Mouse (Mus musculus) heart, embryonic 12.5 days (tissue): ENCODE data around the gene Chrm3. TPM values are rescaled to one million over a fixed set of nuclear protein-coding genes. Genes with fewer than 3 reads are reported as not detected.
A peak's percentile ranks its signal among the peaks of the same experiment; 100 is the strongest.

Experiments used
- ATAC-seq: fragments of 200-750 bp; cut with Nextera tagmentation; 2 replicates; pipeline ENCODE4 v1.8.0; 2017; ENCODE audit warnings: moderate TSS enrichment, moderate library complexity; ENCODE audit not compliant: insufficient number of reproducible peaks, low FRiP score
- H3K27ac ChIP-seq: fragments of 300-500 bp; sonication (generic); 2 replicates; pipeline ENCODE4 v1.5.1; 2016; ENCODE audit warnings: mild to moderate bottlenecking, moderate library complexity; ENCODE audit not compliant: poor library complexity, severe bottlenecking
- H3K27me3 ChIP-seq: fragments of 300-500 bp; sonication (generic); replicated peaks from 2 replicates; pipeline ENCODE4 v1.6.1; 2016; ENCODE audit warnings: mild to moderate bottlenecking, moderate library complexity
- H3K36me3 ChIP-seq: fragments of 300-500 bp; sonication (generic); 2 replicates; pipeline ENCODE4 v1.6.1; 2016; ENCODE audit warnings: mild to moderate bottlenecking, moderate library complexity
- H3K4me1 ChIP-seq: fragments of 300-500 bp; sonication (generic); replicated peaks from 2 replicates; pipeline ENCODE4 v1.6.1; 2016; ENCODE audit warnings: mild to moderate bottlenecking
- H3K4me2 ChIP-seq: fragments of 300-500 bp; sonication (generic); 2 replicates; pipeline ENCODE4 v1.6.1; 2016; ENCODE audit warnings: mild to moderate bottlenecking, moderate library complexity
- H3K4me3 ChIP-seq: fragments of 300-500 bp; sonication (generic); 2 replicates; pipeline ENCODE4 v1.5.1; 2016; ENCODE audit warnings: mild to moderate bottlenecking
- H3K9ac ChIP-seq: fragments of 300-500 bp; sonication (generic); 2 replicates; pipeline ENCODE4 v1.6.1; 2016; ENCODE audit warnings: mild to moderate bottlenecking, moderate library complexity
- H3K9me3 ChIP-seq: fragments of 300-500 bp; sonication (generic); replicated peaks from 2 replicates; pipeline ENCODE4 v1.6.1; 2016; ENCODE audit warnings: mild to moderate bottlenecking, moderate library complexity
- WGBS: fragments of 180-500 bp; shearing (Covaris S2); methylation state at CpG from one replicate; pipeline ENCODE4 v1.1.7; 2016; 5-methylcytosine and 5-hydroxymethylcytosine counted together
- polyA plus RNA-seq: library from polyadenylated mRNA; unstranded; fragments of >200 nt; fragmentation: Nextera tagmentation; extraction: Ambion mirVana; gene quantifications from 2 replicates; pipeline ENCODE4 v1.2.1, GENCODE M21; 2016

The Chrm3 gene
- polyA plus RNA-seq, 1 experiment from 2014 or later: 0.61 TPM

DNA sequence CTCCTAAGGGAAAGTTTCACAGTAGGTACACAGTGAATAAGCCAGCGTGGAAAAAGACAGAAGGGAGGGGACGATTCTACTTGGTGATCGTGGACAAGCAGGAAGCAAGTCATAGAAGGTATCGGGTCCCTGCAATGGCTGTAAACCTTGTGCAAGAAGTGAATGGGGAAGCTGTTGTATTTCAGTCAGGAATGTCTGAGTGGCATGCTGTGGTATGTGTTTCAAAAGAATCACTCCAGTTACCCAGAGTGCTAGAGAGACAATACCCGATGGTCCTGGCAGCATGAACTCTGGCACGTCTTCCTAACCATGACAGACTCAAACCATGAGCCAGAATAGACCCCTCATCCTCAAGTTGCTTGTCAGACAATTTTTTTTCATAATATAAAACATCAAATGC is 375.0 kb downstream of the Chrm3 start:
- H3K36me3 ChIP-seq: no peaks in the 10 kb centered on the region
- 40% methylated on average over 6 of the region's 6 CpGs for WGBS
- no peak overlapping the region for H3K27ac ChIP-seq
- no peak overlapping the region for H3K4me2 ChIP-seq
- H3K4me3 ChIP-seq: no peak overlapping the region
- no peak overlapping the region for H3K9ac ChIP-seq
- no peaks in the 10 kb centered on the region for H3K27me3 ChIP-seq
- H3K9me3 ChIP-seq: no peaks in the 10 kb centered on the region
- ATAC-seq: no peak
- 0 out of 2 replicates have a peak, but pooled peaks cover 6% of the 10 kb centered on the region for H3K4me1 ChIP-seq

DNA sequence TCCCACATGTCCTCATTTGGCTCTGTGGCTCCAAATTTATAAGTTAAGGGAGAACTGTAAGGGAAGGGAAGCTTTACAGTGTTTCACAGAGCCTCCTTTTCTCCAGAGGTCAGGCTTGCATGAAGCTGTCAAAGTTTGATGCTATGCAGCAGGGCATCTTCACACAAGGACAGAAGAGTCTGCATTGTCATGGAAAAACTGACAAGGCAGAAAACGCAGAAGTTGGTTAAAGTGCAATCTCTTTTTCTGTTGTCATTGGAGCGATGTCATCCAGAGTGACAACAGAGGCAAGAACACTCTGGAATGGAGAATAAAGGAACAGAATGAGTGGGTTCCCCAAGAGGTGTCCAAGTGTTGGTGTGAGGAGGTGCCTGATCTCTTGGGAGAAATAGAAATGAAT is 377.4 kb downstream of the Chrm3 start:
- no peak for ATAC-seq
- no peaks in the 10 kb centered on the region for H3K9me3 ChIP-seq
- H3K4me2 ChIP-seq: no peak overlapping the region
- no peaks in the 10 kb centered on the region for H3K36me3 ChIP-seq
- H3K4me1 ChIP-seq: 0 out of 2 replicates have a peak, but pooled peaks cover 6% of the 10 kb centered on the region
- no peak overlapping the region for H3K27ac ChIP-seq
- no peak overlapping the region for H3K4me3 ChIP-seq
- no peak overlapping the region for H3K9ac ChIP-seq
- no peaks in the 10 kb centered on the region for H3K27me3 ChIP-seq
- 52% methylated on average over 2 of the region's 2 CpGs for WGBS

DNA sequence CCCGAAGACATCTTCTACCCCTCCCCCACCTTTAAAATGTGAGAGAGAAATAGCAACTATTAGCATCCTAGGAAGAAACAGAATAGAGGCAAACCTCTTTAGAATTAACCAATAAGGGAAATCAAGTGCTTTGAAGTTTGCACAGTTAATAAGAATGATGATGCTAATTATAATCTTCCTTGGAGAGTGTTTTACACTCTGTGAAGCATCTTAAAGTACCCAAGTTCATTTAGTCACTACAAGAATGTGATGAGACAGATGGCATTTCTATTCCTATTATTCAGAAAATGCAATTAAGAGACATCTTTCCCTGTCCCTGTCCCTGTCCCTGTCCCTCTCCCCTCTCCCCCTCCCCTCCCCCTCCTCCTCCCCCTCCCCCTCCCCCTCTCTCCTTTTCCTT is 382.9 kb downstream of the Chrm3 start:
- H3K4me2 ChIP-seq: no peak overlapping the region
- WGBS: 77% methylated on average over 1 of the region's 1 CpGs
- H3K4me3 ChIP-seq: no peak overlapping the region
- H3K27me3 ChIP-seq: no peaks in the 10 kb centered on the region
- no peak overlapping the region for H3K27ac ChIP-seq
- no peak for ATAC-seq
- no peaks in the 10 kb centered on the region for H3K4me1 ChIP-seq
- no peak overlapping the region for H3K9ac ChIP-seq
- H3K9me3 ChIP-seq: no peaks in the 10 kb centered on the region
- H3K36me3 ChIP-seq: no peaks in the 10 kb centered on the region

DNA sequence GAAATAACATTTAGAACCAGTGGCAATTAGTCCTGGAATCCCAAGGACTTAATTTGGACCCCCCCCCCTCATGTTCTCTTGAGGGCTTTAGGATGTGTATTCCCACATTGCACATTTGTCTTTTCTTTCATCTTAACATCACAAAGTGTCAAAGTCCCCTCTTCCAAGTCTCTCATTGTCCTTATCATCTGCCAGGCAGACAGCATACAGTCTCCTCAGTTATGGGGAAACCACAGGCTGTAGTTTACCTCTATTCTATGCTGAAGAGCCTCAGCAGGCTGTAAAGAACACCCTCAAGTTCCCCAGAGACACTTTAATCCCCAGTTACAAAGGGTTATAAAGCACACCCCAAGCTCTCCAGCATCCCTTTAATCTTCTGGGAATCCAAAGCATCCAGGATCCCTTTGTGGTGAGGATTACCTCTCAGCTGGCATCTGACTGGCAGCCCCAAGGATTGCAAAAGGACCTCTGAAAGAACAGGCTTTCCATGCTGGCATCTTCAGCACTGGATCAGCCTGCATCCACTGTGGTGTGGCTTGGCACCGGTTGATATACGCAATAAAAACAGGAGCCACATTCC is 386.8 kb downstream of the Chrm3 start:
- ATAC-seq: no peak
- WGBS: 59% methylated on average over 2 of the region's 2 CpGs

DNA sequence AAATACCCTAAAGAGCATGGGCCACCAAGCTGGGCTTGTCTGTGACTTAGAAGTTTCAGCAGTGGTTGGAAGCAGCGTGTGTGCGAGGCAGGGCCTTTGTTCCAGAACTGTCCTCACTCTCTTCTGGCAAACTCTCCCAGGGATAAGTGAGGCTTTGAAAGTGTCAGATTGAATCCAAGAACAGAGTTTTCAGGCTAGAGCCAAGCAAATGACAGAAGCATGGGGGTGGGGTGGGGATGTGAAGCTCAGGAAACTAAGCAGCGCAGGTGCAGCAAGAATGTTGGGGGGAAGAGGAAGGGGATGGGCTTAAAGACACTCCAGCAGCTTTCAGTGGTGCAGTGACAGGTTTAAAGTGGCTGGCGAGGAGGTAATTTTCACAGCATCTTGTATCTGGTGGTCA is 388.8 kb downstream of the Chrm3 start:
- H3K4me2 ChIP-seq: no peak overlapping the region
- no peaks in the 10 kb centered on the region for H3K36me3 ChIP-seq
- H3K9ac ChIP-seq: no peak overlapping the region
- no peaks in the 10 kb centered on the region for H3K4me1 ChIP-seq
- 64% methylated on average over 4 of the region's 4 CpGs for WGBS
- no peak overlapping the region for H3K4me3 ChIP-seq
- H3K27me3 ChIP-seq: no peaks in the 10 kb centered on the region
- no peak overlapping the region for H3K27ac ChIP-seq
- no peaks in the 10 kb centered on the region for H3K9me3 ChIP-seq
- no peak for ATAC-seq

More for the DNA sequence above, 386.8 kb downstream of the Chrm3 start:
- Histone ChIP-seq H3K27ac (no peak overlapping the region), H3K36me3 (no peaks in the 10 kb centered on the region), H3K9me3 (no peaks in the 10 kb centered on the region), H3K4me1 (no peaks in the 10 kb centered on the region), H3K4me3 (no peak overlapping the region), H3K4me2 (no peak overlapping the region), H3K27me3 (no peaks in the 10 kb centered on the region), H3K9ac (no peak overlapping the region)

DNA sequence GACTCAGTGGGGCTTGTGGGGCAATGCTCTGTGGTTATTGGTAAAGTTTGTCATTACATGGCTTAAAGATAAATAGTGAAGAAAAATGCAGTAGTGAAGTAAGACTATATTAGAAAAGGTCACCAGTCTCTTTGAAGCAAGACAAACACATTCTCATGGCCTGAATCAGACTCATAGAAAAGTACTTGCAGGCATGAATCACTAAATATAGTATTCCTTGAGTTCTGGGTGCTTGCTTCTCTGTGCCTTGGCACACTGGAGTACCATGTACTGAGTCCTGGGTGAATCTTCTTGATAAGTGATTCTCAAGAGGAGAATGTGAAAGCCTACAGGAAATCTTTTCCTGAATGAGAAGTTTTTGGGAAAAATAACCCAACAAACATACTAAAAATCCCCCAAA is 408.0 kb downstream of the Chrm3 start:
- no peak for ATAC-seq
- H3K4me1 ChIP-seq: no peaks in the 10 kb centered on the region
- no peaks in the 10 kb centered on the region for H3K27me3 ChIP-seq
- H3K36me3 ChIP-seq: no peaks in the 10 kb centered on the region
- no peak overlapping the region for H3K4me2 ChIP-seq
- H3K9me3 ChIP-seq: no peaks in the 10 kb centered on the region
- no peak overlapping the region for H3K9ac ChIP-seq
- H3K27ac ChIP-seq: no peak overlapping the region
- no peak overlapping the region for H3K4me3 ChIP-seq

DNA sequence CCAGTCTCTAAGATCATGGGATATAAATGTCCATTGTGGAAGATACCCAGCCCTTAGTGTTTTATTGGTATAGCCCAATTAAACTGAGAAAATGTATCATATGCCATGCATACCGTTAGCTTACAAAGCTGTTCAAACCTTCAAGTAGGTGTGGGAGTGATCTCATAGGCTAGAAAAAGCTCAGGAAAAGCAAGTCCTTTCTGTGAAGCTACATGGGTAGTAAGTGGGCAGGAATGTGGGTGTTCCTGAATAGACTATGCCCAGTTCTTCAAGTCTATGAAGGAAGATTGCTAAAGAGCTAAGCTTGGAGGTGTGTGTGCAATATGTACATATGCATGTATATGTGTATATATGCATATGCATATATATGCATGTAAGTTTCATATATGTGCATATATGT is 409.3 kb downstream of the Chrm3 start:
- no peak for ATAC-seq

DNA sequence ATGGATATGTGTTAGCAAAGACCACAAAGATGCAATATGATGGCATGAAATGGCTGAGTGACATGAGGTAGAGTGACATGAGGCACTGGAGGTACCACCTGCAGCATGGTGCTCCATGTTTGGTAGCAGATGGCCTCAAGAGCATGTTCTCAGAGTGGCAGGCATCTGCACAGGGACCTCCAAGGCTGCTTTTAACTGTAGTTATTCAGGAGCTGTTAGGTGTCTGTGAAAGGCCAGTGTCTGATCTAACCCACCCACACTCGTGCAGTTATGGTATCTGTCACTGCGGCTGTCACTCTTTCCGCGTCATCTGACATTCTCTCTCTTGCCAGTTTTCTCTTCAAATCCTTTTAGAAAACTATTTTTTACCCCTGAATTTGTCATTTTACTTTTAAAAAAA is 411.6 kb downstream of the Chrm3 start:
- ATAC-seq: no peak
- Histone ChIP-seq H3K36me3 (no peaks in the 10 kb centered on the region), H3K27ac (no peak overlapping the region), H3K4me1 (no peaks in the 10 kb centered on the region), H3K27me3 (no peaks in the 10 kb centered on the region), H3K4me3 (no peak overlapping the region), H3K4me2 (no peak overlapping the region), H3K9me3 (no peaks in the 10 kb centered on the region), H3K9ac (no peak overlapping the region)
- 73% methylated on average over 4 of the region's 4 CpGs for WGBS

More for the DNA sequence above, 409.3 kb downstream of the Chrm3 start:
- Histone ChIP-seq H3K27ac (no peak overlapping the region), H3K4me1 (no peaks in the 10 kb centered on the region), H3K36me3 (no peaks in the 10 kb centered on the region), H3K9ac (no peak overlapping the region), H3K4me2 (no peak overlapping the region), H3K9me3 (no peaks in the 10 kb centered on the region), H3K27me3 (no peaks in the 10 kb centered on the region), H3K4me3 (no peak overlapping the region)
- WGBS: 73% methylated on average over 1 of the region's 1 CpGs

DNA sequence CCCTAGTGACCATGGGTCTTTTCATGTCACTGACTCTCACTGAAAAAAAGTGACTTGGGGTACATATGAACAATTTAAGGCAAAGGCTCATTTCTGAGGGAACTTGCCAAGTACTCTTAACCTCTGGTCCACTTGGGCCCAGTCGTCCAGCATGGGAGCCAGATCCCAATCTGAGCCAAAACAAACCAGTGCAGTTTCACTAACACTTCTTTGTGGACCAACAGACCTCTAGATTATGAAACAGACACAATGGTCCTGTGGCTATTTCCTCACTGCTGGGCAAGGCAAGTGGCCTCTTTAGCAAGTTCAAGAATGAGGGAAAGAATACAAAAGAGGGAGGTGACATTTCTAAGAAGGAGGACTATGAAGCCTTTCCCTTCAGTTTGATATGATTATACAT is 420.5 kb downstream of the Chrm3 start:
- Histone ChIP-seq H3K4me1 (no peaks in the 10 kb centered on the region), H3K27me3 (no peaks in the 10 kb centered on the region), H3K9ac (no peak overlapping the region), H3K36me3 (no peaks in the 10 kb centered on the region), H3K27ac (peak overlapping the region; percentile 51), H3K9me3 (no peaks in the 10 kb centered on the region), H3K4me2 (no peak overlapping the region), H3K4me3 (no peak overlapping the region)
- 47% methylated on average over 1 of the region's 1 CpGs for WGBS
- ATAC-seq: no peak

DNA sequence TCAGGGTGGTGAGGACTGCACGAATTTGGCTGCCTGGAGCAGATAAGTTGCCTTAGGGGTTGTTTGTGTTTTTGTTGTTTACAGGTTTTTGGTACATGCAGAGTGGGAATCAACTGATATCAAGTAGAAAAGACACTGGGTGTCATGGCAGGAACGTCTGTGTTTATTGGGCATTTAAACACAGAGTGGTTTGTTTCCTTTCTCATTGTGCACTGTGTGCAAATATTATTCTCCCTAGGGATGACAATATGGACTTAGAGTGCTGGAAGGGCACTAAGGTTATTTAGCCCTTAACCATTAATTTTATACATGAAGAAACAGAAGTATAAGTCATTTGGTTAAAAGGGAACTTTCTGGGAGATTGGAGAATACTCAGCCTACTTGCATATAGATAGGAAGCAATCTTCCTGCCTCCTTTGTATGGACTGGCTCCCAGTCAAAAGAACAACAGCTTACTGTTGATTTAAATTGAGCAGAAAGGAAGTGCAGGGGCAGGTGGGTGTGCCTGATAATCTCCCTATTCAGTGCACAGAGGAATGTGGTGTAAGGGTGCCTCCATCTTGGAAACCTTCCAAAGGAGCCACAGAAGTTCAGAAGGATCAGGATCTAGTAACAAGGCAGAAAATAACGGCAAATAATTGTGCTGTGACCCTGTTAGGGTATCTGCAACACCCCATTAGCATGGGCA is 421.7 kb downstream of the Chrm3 start:
- H3K27me3 ChIP-seq: no peaks in the 10 kb centered on the region
- 50% methylated on average over 3 of the region's 3 CpGs for WGBS
- peak; percentile 86 for ATAC-seq
- no peak overlapping the region for H3K4me2 ChIP-seq
- no peak overlapping the region for H3K4me3 ChIP-seq
- H3K4me1 ChIP-seq: no peaks in the 10 kb centered on the region
- no peaks in the 10 kb centered on the region for H3K9me3 ChIP-seq
- H3K9ac ChIP-seq: no peak overlapping the region
- H3K36me3 ChIP-seq: no peaks in the 10 kb centered on the region
- peak overlapping the region; percentile 51; the same call in 1 of the 2 replicates for H3K27ac ChIP-seq

DNA sequence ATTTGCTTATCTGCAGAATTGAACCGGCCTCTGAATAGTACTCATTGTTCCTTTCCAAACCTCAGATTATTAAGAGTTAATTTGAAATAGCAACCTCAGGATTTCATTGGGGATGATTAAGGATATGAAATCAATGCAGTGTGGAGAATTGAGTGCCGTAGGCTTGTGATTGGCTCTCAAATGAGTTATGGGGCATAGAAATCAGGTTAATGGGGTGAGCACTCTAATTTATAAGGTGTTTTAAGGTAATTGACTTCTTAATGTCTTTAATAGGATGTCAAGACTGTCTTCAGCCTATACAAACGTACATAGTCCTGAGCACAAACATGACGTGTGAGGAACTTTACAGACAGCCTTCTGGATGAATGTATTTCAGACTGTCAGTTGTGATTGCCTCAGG is 427.9 kb downstream of the Chrm3 start:
- 79% methylated on average over 4 of the region's 4 CpGs for WGBS
- no peaks in the 10 kb centered on the region for H3K4me1 ChIP-seq
- no peak overlapping the region for H3K4me2 ChIP-seq
- H3K36me3 ChIP-seq: no peaks in the 10 kb centered on the region
- no peaks in the 10 kb centered on the region for H3K9me3 ChIP-seq
- no peak overlapping the region for H3K27ac ChIP-seq
- H3K27me3 ChIP-seq: no peaks in the 10 kb centered on the region
- ATAC-seq: no peak
- no peak overlapping the region for H3K4me3 ChIP-seq
- no peak overlapping the region for H3K9ac ChIP-seq

DNA sequence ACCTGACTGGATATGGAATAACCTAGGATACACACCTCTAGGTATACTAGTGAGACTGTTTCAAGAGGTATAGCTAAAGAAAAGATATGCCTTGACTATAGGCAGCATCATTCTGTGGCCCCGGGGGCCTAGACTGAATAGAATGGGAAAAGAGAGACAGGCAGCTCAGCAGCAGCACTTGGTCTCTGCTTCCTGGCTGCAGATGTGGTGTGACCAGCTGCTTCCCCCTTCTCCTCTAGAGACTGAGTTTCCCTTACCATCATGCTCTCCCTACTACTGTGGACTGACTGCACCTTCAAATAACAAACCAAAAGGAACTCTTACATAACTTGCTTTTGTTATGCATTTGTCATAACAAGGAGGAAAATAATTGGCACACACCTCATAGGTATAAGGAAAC is 430.0 kb downstream of the Chrm3 start:
- Histone ChIP-seq H3K4me3 (no peak overlapping the region), H3K4me2 (no peak overlapping the region), H3K27me3 (no peaks in the 10 kb centered on the region), H3K36me3 (no peaks in the 10 kb centered on the region), H3K27ac (no peak overlapping the region), H3K9me3 (no peaks in the 10 kb centered on the region), H3K9ac (no peak overlapping the region), H3K4me1 (no peaks in the 10 kb centered on the region)
- WGBS: 74% methylated on average over 1 of the region's 1 CpGs
- ATAC-seq: no peak
